Mouse (Mus musculus): Measurements from ENCODE around the gene Acap1. TPM values are rescaled to one million over a fixed set of nuclear protein-coding genes. Genes with fewer than 3 reads are reported as not detected.
"Not testable (repeated sequence)": the region's sequence is repeated elsewhere in the genome, so short reads cannot be mapped to it uniquely, and the experiment has no call there.

Gene Acap1
- polyA plus RNA-seq, 1 experiment from 2014 or later = 1.3 TPM

DNA sequence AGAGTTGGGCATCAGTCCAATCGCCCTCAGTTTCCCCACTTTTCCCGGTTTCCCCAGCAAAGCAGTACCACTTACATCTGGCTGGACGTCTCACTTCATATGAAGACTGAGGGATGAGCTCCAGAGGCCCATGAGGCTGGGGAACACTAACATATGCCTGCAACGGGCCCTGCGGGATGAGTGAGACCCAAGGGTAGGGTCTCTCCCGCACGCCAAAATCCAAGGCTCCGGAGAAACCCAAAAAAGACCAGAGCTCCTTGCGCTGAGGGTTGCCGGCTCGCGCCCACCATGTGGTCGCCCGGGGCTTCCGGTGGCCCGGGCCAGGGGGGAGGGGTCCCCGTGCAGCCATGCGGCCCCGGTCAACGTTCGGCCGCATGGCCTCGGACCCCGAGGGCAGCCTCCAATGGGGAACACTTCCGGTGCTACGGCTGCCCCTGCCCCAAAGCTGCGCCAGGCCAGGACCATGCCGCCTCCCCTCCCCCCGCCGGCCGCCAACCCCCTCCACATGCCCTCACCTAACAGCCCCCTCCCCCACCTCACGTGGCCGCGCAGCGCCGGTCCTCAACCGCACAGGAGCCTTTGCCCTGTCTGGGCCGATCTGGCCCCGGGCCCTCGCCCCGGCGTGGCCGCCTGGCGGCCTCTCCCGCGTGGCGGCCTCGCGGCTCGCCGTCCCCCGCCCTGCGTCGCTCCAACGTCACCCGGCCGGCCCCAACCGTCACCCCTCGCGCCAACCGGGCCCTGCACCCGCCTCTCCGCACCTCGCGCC is 25.1 kb upstream of the Acap1 start:
- no peaks in the 10 kb centered on the region for H3K27me3 ChIP-seq
- H3K9me3 ChIP-seq = no peaks in the 10 kb centered on the region
- H3K4me2 ChIP-seq (replicated peaks) = peak overlapping the region; percentile 85
- ATAC-seq (ENCODE audit: insufficient number of reproducible peaks, insufficient read depth, low FRiP score, low TSS enrichment) = no peak; the same call in 1 of the 2 replicates
- under 1% methylated on average over 56 of the region's 65 CpGs for WGBS
- H3K9ac ChIP-seq = peak overlapping the region; percentile 98
- peak overlapping the region; percentile 98 for H3K4me3 ChIP-seq
- H3K27ac ChIP-seq = peak overlapping the region; percentile 97
- H3K36me3 ChIP-seq = peaks cover 35% of the 10 kb centered on the region
- H3K4me1 ChIP-seq = peaks cover 22% of the 10 kb centered on the region

DNA sequence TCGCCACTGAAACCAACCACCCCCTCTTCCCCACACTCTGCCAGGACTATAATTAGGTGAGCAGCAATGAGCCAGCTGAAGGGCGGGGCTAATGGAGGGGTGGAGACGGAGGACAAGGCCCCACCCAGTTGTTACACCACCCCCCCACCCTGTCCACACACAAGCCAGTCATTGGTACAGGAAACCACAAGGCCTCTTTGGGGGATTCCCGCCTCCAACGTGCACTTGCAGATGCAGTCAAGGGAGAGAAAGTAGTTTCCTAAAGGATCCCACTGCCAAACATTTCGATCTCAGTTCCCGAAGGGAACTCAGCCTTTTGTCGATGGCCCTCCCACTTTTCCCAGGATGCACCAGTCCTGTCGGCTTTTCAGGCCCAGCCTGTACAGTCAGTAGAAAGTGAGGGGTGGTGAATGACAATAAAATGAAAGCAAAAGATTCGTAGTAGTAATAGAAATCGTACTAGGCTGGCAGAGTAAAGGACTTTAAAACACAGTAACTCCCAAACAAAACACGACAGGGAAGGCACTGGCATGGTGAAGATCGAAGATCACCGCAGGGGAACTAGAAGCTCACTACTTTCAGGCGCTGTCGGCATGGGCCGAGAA is 24.4 kb upstream of the Acap1 start:
- Histone ChIP-seq H3K4me3 (peak overlapping the region; percentile 98), H3K4me1 (peaks cover 29% of the 10 kb centered on the region), H3K36me3 (peaks cover 42% of the 10 kb centered on the region), H3K27me3 (no peaks in the 10 kb centered on the region), H3K4me2 (replicated peaks) (peak overlapping the region; percentile 85), H3K9me3 (no peaks in the 10 kb centered on the region), H3K9ac (peak overlapping the region; percentile 98), H3K27ac (peak overlapping the region; percentile 97)
- ATAC-seq (ENCODE audit: insufficient number of reproducible peaks, insufficient read depth, low FRiP score, low TSS enrichment) = no peak
- WGBS = under 1% methylated on average over 17 of the region's 17 CpGs

DNA sequence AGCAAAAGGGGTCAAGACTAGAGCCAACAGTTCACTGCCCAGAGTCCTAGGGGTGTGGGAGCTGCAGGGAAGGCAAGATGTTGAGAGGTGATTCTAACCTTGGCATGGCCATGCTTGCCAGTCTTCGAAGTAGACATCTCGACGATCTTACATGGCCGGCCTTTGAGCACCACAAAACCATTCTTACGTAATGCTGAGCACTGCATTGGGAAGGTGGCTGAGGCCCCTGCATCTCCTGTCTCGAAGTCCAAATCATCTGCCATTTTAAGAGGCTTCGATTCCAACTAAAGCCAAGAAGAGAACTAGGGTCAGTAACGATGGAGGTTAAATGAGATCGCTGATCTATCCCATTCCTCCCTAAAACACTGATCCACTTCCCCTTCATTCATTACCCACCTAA is 23.7 kb upstream of the Acap1 start:
- peaks cover 42% of the 10 kb centered on the region for H3K36me3 ChIP-seq
- WGBS = 84% methylated on average over 9 of the region's 9 CpGs
- peak overlapping the region; percentile 97; the same call in 1 of the 2 replicates for H3K27ac ChIP-seq

DNA sequence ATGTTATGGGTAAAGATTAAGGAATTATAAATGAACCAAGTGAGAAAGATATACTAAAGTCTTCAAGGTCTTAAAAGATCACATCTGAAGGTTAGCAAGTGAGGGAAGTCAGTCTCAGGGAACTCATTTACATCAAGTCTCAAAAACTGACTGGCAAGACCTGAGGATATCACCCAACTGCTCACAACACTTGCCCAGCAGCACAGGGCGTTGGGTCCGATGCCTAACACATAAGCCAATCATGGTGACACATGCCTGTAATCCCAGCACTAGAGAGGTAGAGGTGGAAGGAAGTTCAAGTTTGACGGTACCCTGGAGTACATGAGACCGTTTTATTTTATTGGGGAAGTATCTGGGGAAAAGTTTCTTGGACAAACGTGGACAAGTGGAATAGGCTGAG is 22.8 kb upstream of the Acap1 start:
- peaks cover 45% of the 10 kb centered on the region for H3K36me3 ChIP-seq
- no peaks in the 10 kb centered on the region for H3K9me3 ChIP-seq
- WGBS = 83% methylated on average over 5 of the region's 5 CpGs
- no peak overlapping the region for H3K4me3 ChIP-seq
- H3K4me2 ChIP-seq (replicated peaks) = no peak overlapping the region
- ATAC-seq (ENCODE audit: insufficient number of reproducible peaks, insufficient read depth, low FRiP score, low TSS enrichment) = no peak
- peaks cover 38% of the 10 kb centered on the region for H3K4me1 ChIP-seq
- H3K9ac ChIP-seq = no peak overlapping the region
- H3K27me3 ChIP-seq = no peaks in the 10 kb centered on the region
- H3K27ac ChIP-seq = no peak overlapping the region

More for the DNA sequence above, 23.7 kb upstream of the Acap1 start:
- ATAC-seq (ENCODE audit: insufficient number of reproducible peaks, insufficient read depth, low FRiP score, low TSS enrichment) = no peak
- H3K4me1 ChIP-seq = peaks cover 32% of the 10 kb centered on the region
- peak overlapping the region; percentile 98; the same call in 1 of the 2 replicates for H3K9ac ChIP-seq
- H3K4me2 ChIP-seq (replicated peaks) = peak overlapping the region; percentile 85
- peak overlapping the region; percentile 98 for H3K4me3 ChIP-seq
- no peaks in the 10 kb centered on the region for H3K27me3 ChIP-seq
- no peaks in the 10 kb centered on the region for H3K9me3 ChIP-seq

DNA sequence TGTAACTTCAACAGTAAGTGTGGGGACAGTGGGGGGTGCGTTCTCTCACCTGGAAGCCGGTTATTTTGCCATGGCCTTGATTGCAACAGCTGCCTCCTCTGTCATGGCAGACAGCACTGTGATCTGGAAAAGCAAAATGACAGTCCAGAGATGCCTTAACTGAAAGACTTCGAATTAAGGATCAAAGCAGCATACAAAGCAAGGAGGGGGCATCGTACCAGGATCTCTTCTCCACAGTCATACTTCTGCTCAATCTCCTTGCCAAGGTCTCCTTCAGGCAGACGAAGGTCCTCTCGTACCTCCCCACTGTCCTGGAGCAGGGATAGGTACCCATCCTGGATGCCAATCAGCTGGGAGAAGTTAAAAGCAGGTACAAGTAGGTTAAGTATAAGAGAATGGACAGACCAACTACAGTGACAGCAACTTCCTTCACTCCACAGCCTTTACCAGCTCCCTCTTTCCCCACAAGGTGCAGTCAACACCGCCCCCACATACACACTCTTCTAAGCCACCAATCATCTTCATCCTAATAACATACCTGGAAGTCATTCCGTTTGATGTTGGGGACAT is 22.1 kb upstream of the Acap1 start:
- Histone ChIP-seq H3K4me3 (no peak overlapping the region), H3K9me3 (no peaks in the 10 kb centered on the region), H3K9ac (no peak overlapping the region), H3K4me1 (peaks cover 40% of the 10 kb centered on the region), H3K36me3 (peaks cover 52% of the 10 kb centered on the region), H3K27me3 (no peaks in the 10 kb centered on the region), H3K4me2 (replicated peaks) (no peak overlapping the region), H3K27ac (no peak overlapping the region)
- 87% methylated on average over 8 of the region's 8 CpGs for WGBS
- no peak for ATAC-seq (ENCODE audit: insufficient number of reproducible peaks, insufficient read depth, low FRiP score, low TSS enrichment)

DNA sequence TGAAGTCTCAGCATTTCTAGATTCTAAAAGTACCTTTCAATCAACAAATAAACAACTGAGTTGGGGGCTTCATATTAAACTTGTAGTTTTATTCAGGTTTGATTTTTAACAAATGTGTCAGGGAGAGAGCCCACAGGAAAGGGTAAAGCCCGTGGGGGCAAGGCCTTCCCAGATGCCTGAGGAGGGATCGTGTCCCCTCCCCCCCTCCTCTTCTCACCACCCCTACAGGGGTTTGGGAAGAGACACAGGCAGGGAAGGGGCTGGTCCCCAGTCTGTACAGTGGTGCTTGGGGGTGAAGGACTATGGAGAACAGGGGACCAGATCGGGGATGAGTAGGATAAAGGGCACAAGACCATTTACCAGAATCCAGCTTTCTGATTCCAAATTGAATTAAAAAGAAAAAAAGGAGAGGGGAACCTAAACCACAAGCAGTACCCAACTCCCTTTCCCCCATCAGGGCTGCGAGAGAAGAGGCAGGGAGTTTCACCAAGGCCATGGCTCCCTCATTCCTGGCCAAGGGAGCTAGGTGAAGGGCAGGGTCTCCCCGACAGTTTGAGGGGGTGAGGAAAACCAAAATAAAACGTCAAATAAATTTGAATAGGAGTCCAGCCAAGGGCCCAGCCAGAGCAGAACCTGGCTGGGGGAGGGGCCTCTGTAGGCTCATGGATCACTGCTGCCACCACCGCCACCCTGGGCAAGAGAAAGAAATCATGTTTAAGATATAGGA is 21.5 kb upstream of the Acap1 start:
- H3K4me2 ChIP-seq (replicated peaks); H3K9ac ChIP-seq; ATAC-seq (ENCODE audit: insufficient number of reproducible peaks, insufficient read depth, low FRiP score, low TSS enrichment); H3K4me3 ChIP-seq; H3K27me3 ChIP-seq; H3K27ac ChIP-seq; H3K9me3 ChIP-seq: not testable (repeated sequence)
- Histone ChIP-seq H3K4me1 (peaks cover 40% of the 10 kb centered on the region), H3K36me3 (peaks cover 58% of the 10 kb centered on the region)
- 57% methylated on average over 7 of the region's 7 CpGs for WGBS

DNA sequence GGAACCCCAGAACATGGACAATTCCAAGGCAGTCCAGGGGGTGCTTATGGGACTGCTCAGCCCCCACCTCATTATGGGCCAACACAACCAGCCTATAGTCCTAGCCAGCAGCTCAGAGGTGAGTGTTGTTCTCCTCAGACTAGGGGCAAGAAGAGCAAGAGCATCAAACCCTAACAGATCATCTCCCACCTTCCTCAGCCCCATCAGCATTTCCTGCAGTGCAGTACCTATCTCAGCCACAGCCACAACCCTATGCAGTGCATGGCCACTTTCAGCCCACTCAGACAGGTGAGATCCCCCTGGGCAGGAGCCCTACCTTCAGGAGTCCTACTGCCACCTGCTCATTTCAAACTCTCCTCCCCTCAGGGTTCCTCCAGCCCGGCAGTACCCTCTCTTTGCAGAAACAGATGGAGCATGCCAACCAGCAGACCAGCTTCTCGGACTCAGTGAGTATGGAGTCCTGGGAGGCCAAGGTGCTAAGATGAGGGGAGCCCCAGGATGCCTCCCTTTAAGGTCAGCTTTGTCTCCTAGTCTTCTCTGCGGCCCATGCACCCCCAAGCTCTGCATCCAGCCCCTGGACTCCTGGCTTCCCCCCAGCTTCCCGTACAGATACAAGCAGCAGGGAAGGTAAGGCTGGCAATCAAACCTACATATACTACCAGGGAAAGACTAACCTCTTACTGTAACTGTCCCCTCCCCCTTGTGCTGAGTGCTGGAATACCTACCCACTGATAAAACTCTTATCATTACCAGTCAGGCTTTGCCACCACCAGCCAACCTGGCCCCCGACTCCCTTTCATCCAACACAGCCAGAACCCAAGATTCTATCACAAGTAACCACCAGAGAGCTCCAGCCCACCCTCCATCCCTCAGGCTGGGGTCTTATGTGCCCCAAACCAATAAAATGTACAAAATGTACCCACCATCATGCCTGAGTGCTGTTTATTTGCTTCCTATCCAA is 20.6 kb upstream of the Acap1 start:
- H3K27ac ChIP-seq = no peak overlapping the region
- H3K36me3 ChIP-seq = peaks cover 67% of the 10 kb centered on the region
- H3K9me3 ChIP-seq = no peaks in the 10 kb centered on the region
- H3K27me3 ChIP-seq = no peaks in the 10 kb centered on the region
- ATAC-seq (ENCODE audit: insufficient number of reproducible peaks, insufficient read depth, low FRiP score, low TSS enrichment) = no peak
- H3K4me3 ChIP-seq = peak overlapping the region; percentile 91; the same call in 1 of the 2 replicates
- H3K4me1 ChIP-seq = peaks cover 40% of the 10 kb centered on the region
- H3K9ac ChIP-seq = peak overlapping the region; percentile 85; the same call in 1 of the 2 replicates
- WGBS = 64% methylated on average over 5 of the region's 5 CpGs
- H3K4me2 ChIP-seq (replicated peaks) = peak overlapping the region; percentile 98

DNA sequence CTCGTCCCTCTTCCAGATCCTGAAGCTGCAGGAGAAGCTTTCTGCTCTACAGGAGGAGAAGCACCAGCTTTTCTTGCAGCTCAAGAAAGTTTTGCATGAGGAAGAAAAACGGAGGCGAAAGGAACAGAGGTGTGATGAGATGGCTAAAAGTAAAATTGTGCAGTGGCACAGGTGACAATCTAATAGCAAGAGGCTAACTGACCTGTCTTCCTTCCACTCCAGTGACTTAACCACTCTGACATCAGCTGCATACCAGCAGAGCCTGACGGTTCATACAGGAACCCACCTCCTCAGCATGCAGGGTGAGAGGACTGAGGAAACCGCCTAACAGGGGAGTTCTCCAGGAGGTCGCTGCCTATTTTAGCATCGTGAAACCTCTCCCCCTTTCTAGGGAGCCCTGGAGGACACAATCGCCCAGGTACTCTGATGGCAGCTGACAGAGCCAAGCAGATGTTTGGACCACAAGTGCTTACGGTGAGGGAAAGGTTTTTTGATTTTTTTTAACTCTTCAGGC is 19.6 kb upstream of the Acap1 start:
- Histone ChIP-seq H3K27me3 (no peaks in the 10 kb centered on the region), H3K9ac (peak overlapping the region; percentile 85), H3K36me3 (peaks cover 76% of the 10 kb centered on the region), H3K4me3 (peak overlapping the region; percentile 91), H3K4me1 (peaks cover 40% of the 10 kb centered on the region), H3K27ac (no peak overlapping the region; the same call in 1 of the 2 replicates), H3K4me2 (replicated peaks) (peak overlapping the region; percentile 98), H3K9me3 (no peaks in the 10 kb centered on the region)
- ATAC-seq (ENCODE audit: insufficient number of reproducible peaks, insufficient read depth, low FRiP score, low TSS enrichment) = no peak
- 34% methylated on average over 9 of the region's 9 CpGs for WGBS

DNA sequence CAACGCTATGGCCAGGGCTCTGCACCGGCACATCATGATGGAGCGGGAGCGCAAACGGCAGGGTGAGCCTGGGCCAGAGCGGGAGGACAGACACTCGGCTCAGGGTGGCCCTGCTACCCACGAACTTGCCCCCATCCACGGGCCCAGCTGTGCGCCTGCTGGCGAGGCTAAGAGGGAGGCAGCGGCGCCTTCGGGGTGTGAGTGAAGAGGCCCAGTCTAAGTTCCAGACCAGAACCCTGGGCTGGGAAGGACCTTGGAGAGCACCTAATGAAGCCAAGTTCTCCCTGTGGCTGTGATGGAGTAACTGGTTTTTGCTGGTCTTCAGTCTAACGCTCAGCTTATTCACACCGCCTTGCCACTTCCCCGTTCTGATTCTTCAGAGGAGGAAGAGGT is 19.0 kb upstream of the Acap1 start:
- Histone ChIP-seq H3K27me3 (no peaks in the 10 kb centered on the region), H3K4me2 (replicated peaks) (peak overlapping the region; percentile 98), H3K36me3 (peaks cover 82% of the 10 kb centered on the region), H3K9me3 (no peaks in the 10 kb centered on the region), H3K4me1 (peaks cover 38% of the 10 kb centered on the region), H3K27ac (peak overlapping the region; percentile 91), H3K4me3 (peak overlapping the region; percentile 91), H3K9ac (peak overlapping the region; percentile 85)
- WGBS = 2% methylated on average over 17 of the region's 17 CpGs
- no peak for ATAC-seq (ENCODE audit: insufficient number of reproducible peaks, insufficient read depth, low FRiP score, low TSS enrichment)

DNA sequence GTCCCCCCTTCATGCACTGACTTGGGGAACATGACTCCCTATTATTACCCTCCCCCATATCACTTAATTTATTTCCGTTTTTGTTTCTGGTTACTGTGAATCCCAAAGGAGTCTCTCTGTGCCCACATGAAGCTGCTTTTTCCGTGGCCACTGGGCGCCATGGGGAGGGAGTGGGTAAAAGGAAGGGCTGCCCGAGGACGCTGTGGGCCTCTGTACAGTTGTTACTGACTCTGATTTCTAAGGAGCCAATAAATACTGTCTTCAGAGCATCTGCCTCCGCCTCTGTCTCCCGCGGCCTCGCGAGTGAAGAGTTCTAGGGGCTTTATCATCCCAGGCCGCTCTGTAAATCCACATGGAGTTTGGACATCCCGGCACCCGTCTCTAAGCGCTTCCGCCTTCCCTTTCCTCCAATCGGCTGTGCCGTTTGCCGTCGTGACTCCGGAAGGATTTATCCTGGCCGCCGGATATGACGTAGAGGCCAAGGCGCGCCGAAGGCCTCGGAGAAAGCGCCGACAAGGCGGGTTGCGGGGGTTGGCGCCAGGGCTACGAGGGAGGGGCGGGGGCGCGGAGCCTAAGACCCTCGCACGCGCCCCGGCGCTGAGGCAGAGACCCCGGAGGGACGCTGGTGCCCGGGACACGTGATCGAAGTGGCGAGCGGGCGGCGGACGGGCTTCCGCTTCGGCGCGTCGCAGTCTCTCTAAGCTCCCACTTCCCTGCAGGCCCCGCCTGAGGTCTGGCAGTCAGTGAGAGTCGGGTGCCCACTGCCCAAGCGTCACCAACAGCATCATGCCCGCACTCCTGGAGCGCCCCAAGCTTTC is 18.4 kb upstream of the Acap1 start, which contains the start of gene Gps2:
Gene Gps2, plus strand, starts transcription at position 335 of the 818 bp plus-strand sequence.
- H3K4me2 ChIP-seq (replicated peaks) = peak within 1 kb of the TSS; percentile 98
- peaks cover 32% of the 10 kb centered on the region for H3K4me1 ChIP-seq
- WGBS = 1% methylated on average over 61 of the region's 61 CpGs
- peak within 1 kb of the TSS; percentile 91 for H3K4me3 ChIP-seq
- H3K27me3 ChIP-seq = no peaks in the 10 kb centered on the region
- H3K27ac ChIP-seq = peak within 1 kb of the TSS; percentile 91
- H3K9me3 ChIP-seq = no peaks in the 10 kb centered on the region
- peaks cover 87% of the 10 kb centered on the region for H3K36me3 ChIP-seq
- peak; percentile 74; the same call in 1 of the 2 replicates for ATAC-seq (ENCODE audit: insufficient number of reproducible peaks, insufficient read depth, low FRiP score, low TSS enrichment)
- peak within 1 kb of the TSS; percentile 85 for H3K9ac ChIP-seq

Data from embryonic facial prominence, embryonic 12.5 days (tissue).